Mouse (Mus musculus) embryonic fibroblast, embryonic 13.5 days (primary cell): ENCODE measurements at regions not wholly inside any gene's neighbourhood (a gene's known extent, or its start where the extent isn't known, plus 50 kb on each side); places are given as distances from the start of the nearest gene placed in this dataset.
A peak's percentile ranks its signal among the peaks of the same experiment; 100 is the strongest.

ENCODE experiments used
- H3K27ac ChIP-seq: 2 replicates; pipeline ENCODE4 v1.5.1; 2012; ENCODE audit warnings: low read length, control low read depth, inconsistent platforms; ENCODE audit not compliant: insufficient read depth
- H3K4me1 ChIP-seq: 2 replicates; pipeline ENCODE4 v1.6.1; 2011; ENCODE audit warnings: low read length; ENCODE audit not compliant: control insufficient read depth, insufficient read depth
- H3K4me3 ChIP-seq: 2 replicates; pipeline ENCODE4 v1.5.1; 2011; ENCODE audit warnings: mild to moderate bottlenecking, control low read depth, low read length; ENCODE audit not compliant: insufficient read depth
- CTCF ChIP-seq: IDR thresholded peaks from 2 replicates; pipeline ENCODE4 v1.5.1; 2011; ENCODE audit warnings: mild to moderate bottlenecking, control low read depth, low read length, moderate library complexity, borderline replicate concordance; ENCODE audit not compliant: insufficient read depth
- POLR2A ChIP-seq: IDR thresholded peaks from 2 replicates; pipeline ENCODE4 v1.6.1; 2011; ENCODE audit warnings: low read depth, mild to moderate bottlenecking, control low read depth, low read length, moderate library complexity

- H3K4me1 ChIP-seq, result peaks cover 9% of the 10 kb centered on the region
- TF ChIP-seq POLR2A, result no peak
- no peak for TF ChIP-seq CTCF
These were observed 56.8 kb upstream of the Ptgs2 start for GRCm38 (mm10) chr1:150043061-150043460.

GRCm38 (mm10) chr1:150041591-150041990 lies 58.2 kb upstream of the Ptgs2 start:
- no peak overlapping the region for H3K4me3 ChIP-seq
- TF ChIP-seq POLR2A, result no peak
- TF ChIP-seq CTCF, result no peak
- peak overlapping the region; percentile 19; the same call in 1 of the 2 replicates for H3K27ac ChIP-seq
- H3K4me1 ChIP-seq, result peaks cover 9% of the 10 kb centered on the region

More at GRCm38 (mm10) chr1:150043061-150043460, 56.8 kb upstream of the Ptgs2 start:
- Histone ChIP-seq H3K27ac (peak overlapping the region; percentile 86), H3K4me3 (no peak overlapping the region)

- Histone ChIP-seq H3K4me1 (no peaks in the 10 kb centered on the region), H3K4me3 (no peak overlapping the region), H3K27ac (no peak overlapping the region)
- TF ChIP-seq CTCF, result no peak
- no peak for TF ChIP-seq POLR2A
These were observed 66.1 kb upstream of the Ptgs2 start for GRCm38 (mm10) chr1:150033729-150034128.

- no peak overlapping the region for H3K4me3 ChIP-seq
- H3K27ac ChIP-seq, result no peak overlapping the region
- H3K4me1 ChIP-seq, result peaks cover 5% of the 10 kb centered on the region; the same call in 1 of the 2 replicates
- no peak for TF ChIP-seq CTCF
- no peak for TF ChIP-seq POLR2A
These were observed 68.1 kb upstream of the Ptgs2 start for GRCm38 (mm10) chr1:150031743-150032142.

GRCm38 (mm10) chr1:150027265-150027664 lies 66.2 kb upstream of the Pla2g4a start:
- H3K4me3 ChIP-seq, result no peak overlapping the region
- peaks cover 7% of the 10 kb centered on the region for H3K4me1 ChIP-seq
- H3K27ac ChIP-seq, result peak overlapping the region; percentile 64; the same call in 1 of the 2 replicates
- TF ChIP-seq POLR2A (no peak), CTCF (no peak)

GRCm38 (mm10) chr1:150026188-150026587 lies 65.1 kb upstream of the Pla2g4a start:
- Histone ChIP-seq H3K4me1 (peaks cover 7% of the 10 kb centered on the region), H3K27ac (peak overlapping the region; percentile 67; the same call in 1 of the 2 replicates), H3K4me3 (no peak overlapping the region)
- TF ChIP-seq CTCF (no peak), POLR2A (no peak)

- no peak overlapping the region for H3K27ac ChIP-seq
- H3K4me3 ChIP-seq, result no peak overlapping the region
- no peaks in the 10 kb centered on the region for H3K4me1 ChIP-seq
- TF ChIP-seq CTCF (no peak), POLR2A (no peak)
These were observed 54.1 kb upstream of the Pla2g4a start for GRCm38 (mm10) chr1:150015201-150015600.

GRCm38 (mm10) chr1:150012447-150012846 lies 51.4 kb upstream of the Pla2g4a start:
- TF ChIP-seq CTCF (no peak), POLR2A (no peak)
- Histone ChIP-seq H3K4me3 (no peak overlapping the region), H3K4me1 (no peaks in the 10 kb centered on the region), H3K27ac (no peak overlapping the region)
